Mouse (Mus musculus) forelimb bud, embryonic 11.5 days (tissue): ENCODE data around the gene Pus3.
"Not testable (repeated sequence)": the region's sequence is repeated elsewhere in the genome, so short reads cannot be mapped to it uniquely, and the experiment has no call there.

Source experiments
- DNase-seq: peaks from one replicate; pipeline ENCODE4 v3.0.0-alpha.2; 2012; ENCODE audit warnings: low read depth, low spot score

The Pus3 gene

DNA sequence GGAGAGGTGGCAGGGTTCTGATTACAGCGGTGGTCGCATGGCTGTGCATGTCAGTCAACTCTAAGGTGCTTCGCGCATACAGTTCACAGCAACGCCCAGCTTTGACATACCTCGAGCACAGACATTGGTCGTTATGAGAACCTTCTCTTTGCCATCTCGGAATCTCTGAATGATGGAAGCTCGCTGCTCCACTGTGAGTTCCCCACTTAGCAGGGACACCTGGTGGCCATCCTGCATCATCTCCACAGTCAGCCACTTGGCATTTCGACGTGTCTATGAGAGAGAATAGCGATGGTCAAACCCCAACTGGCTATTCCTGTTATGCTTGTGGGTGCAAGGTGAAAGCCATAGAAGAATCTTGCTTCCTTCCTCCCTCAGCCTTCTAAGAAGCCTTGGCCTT is 12.7 kb upstream of the Pus3 start:
- DNase-seq = no peak

DNA sequence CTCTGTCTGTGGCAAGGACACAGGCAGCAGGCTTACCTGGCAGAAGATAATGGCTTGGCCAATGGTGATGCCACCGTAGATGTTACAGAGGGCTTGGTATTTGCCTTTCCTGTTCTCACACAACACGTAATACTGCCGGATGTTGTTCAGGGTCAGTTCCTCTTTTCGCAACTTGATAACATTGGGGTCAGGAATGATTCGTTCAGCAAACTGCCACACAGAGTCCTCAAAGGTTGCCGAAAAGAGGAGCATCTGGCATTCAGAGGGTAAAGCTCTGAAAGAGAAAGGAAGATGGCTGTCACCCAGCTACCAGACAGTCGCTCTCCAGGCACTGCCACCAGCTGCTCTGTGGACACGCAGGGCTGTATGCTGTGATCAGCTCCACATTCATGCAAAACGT is 11.7 kb upstream of the Pus3 start:
- DNase-seq = no peak

DNA sequence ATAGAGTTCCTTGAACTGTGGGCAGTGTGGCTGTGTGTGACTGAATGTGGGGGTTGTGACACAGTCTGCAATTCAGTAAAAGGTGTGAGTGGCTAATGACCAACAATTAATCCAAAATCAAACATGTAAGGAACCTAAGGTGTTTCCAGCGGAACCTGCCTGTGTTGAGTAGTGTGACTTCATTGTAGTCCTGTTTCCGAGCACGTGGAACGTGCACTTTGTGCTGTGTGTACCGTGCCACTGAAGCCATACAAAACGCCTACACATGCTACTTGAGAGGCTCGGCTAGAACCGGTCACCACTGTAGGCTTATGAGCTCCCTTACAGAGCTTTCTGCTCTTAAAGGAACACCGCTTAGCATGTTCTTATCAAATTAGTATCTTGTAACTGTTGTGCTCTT is 9.9 kb upstream of the Pus3 start:
- no peak for DNase-seq

DNA sequence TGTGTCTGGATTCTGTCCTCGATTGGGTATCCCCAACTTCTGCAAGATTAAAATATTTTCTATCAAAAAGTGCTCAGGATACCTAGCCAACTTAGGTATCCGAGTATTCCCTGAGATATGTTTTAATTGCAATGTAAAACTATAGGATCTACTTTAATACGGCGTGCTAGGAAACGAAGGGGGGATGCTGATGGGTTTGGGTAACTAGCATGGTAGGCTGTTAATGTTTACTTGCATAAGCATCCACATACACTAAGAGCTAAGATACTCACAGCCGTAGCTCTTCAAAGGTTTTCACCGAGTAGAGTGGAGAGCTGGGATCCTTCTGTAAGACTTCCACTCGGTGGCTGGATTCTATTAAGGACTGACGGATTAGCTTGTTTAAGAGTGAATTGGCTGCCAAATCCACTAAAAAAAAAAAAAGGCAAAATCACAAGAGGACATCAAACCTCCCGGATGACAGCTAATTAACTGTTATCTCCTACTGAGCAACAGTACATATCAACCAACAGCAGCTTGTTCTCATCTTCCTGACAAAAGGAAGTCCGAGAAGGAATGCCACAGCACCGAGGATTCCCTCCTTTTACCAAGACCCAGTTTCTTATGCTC is 1.8 kb upstream of the Pus3 start:
- no peak for DNase-seq

DNA sequence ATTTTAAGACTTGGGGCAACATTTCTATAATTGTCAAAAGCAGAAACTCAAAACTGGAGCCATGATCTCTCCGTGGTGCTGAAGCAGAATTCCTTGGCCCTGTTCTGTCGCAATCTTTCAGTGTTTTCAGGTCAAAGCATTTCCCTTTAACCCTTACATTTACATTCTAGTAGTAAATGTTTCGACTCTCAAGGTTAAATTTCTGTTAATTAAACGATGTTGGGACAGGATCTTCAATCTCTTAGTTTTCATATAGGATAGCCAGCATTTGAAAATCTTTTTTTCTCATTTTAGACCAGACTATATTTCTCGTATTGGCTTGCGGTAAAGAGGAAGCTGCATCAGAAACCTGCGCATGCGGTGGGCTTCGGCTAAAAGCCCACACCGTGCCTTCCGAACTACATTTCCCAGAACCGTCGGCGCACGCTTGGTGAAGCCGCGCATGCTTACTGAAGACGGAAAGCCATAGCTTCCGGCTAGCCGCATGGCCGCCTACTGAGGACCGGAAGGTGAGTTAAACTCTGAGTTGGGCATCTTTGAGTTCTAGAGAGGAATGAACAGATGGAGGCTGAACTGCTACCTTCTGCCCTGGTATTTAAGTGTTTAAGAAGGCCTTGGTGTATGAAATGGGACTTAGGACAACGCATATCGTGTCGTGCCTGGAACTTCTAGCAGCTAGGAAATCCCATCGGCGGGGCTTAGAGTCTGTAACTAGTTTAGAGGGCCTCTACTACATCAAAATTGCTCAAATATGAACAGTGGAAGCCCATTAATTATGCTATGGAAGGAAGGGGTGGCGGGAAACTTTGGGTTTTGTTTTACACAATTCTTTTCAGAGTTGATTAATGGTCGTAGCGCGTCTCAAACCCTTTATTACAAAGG is 855 bp downstream of the Pus3 start:
- peak; percentile 96 for DNase-seq

DNA sequence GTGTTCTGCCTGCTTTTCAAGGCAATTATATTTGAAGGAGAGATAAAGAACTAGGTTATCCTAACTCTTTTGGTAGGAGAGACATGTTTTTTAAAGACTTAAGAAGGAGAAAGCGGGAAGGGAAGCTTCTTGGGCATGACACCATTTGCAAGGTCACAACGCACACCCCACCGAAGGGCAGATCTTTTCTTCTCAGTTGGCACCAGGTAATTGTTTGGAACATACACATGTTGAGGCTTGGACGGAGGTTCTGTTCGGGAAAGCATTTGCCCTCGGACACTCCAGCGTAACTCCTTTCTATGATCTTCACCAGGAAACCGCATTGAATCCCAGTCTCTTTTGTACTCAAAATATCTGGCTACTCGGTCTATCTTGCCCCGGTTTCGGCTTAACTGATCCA is 2.7 kb downstream of the Pus3 start:
- DNase-seq = no peak

DNA sequence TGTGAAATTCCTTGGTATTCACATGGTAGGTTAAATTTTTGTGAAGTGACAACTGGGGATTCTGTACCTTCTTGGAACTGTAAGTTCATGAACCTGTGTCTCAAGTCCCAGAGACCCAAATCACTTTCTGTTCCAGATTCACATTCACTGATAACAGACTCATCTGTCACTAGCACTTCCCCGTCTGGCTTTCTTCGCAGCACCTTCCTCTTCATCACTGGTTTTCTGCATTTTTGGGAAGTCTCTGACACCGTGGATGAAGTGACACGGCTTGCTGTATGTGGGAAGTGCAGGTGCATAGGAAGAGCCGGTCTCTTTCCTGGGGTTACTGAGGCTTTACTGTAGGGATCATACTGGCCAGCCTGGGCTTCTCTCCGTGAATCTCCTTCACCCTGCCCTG is 3.2 kb downstream of the Pus3 start:
- no peak for DNase-seq

DNA sequence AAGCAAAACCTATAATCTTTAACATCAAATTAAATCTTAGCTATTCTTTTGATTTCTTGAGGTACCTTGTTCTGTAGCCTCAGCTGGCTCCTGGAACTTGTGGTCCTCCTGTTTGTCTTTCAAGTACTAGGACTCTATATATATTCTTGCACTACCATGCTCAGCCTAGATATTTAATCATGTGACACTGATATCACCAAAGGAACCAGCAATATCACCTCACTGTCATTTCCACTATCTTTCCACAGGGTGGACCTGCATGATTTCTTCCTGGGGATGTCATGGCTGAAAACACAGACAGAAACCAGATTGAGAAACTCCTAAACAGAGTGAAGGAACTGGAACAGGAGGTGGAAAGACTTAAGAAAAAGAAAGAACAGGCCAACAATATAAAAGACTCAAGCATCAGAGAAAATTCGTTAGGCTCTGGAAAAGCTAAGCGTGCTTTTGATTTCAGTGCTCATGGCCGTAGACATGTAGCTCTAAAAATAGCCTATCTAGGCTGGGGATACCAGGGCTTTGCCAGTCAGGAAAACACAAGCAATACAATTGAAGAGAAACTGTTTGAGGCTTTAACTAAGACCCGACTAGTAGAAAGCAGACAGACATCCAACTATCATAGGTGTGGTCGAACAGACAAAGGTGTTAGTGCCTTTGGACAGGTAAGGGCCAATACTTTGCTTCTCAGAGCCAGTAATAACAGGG is 6.3 kb downstream of the Pus3 start:
- DNase-seq = no peak

DNA sequence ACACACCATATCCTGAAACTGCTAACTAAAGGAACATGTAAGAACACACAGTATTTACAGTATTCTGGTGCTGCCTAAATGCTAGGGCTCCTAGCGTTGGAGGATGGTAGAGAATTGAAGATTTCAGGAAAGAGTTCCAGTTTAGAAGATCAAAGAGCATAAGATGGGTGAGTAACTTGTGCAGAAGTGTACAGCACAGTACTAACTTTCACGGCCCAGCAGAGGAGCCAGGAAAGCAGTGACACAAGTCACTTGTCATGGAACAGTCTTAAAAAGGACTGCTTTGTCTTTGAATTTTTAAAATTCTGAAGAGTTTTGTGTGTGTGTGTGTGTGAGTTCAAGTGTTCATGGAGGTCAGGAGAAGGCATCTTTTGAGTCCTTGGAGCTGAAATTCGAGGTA is 9.6 kb downstream of the Pus3 start:
- DNase-seq = no peak

DNA sequence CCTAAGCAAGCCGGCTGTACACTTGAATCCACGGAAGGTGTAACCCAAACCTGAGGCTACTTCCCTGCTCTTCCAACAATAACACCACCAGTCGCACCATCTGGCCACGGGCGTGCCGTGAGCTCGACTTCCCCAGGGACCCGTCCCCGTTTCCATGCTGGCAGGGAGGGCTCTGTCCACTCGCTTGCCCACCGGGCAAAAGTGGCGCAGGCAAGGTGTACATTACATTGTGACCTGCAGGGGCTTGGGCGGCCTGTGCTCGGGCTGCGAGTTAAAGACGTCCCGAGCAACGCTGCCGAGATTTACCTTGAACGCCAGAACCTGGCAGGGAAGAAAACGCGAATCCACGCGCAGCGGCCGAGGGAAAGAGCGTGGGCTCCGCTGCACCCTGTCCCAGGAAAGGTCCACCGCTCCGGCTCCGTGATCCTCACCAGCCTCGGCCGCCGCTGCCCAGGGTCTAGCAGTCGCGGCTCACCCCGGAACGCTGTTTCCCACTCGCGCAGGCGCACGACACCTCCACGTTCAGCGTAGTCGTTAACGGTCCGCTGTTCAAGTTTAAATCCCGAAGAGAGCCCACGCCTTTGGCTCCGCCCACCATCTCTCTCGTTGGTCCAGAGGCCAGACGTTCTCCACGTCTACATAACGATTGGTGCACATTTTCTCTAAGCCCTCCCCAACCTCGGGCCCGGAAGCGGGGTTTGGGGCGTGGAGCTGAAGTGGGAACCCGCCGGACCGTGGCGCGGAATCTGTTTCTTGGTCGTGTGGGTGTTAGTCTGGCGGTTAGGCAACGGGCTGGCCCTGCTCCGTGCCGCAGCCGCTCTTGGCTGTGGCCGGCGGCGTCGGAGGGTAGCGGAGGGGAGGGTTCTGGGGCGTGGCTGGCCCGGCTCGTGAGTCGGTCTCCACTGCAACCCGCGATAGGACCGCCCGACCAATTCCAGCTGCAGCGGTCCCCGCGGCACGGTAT is 11.5 kb downstream of the Pus3 start, which contains the start of the genes Pate2 and Hyls1:
Gene Pate2, plus strand, starts transcription at position 714 of the 964 bp plus-strand sequence.
Gene Hyls1, minus strand, starts transcription at position 828 of the 964 bp plus-strand sequence.
- DNase-seq = peak; percentile 97

DNA sequence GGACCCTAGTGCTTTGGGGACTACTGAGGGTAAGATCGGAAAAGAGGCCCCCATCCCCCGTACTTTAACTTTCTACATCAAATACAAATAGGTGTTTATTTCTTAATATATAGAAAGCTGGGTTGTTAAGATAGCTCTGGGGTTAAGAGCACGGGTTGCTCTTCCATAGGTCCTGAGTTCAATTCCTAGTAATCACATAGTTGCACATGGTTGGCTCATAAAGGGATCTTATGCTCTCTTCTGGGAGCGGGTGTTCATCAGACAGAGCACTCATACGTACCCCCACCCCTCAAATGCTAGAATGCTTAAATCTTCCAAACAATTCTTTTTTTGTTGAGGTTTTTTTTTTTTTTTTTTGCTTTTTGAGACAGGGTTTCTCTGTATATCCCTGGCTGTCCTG is 12.3 kb downstream of the Pus3 start:
- DNase-seq = no peak

DNA sequence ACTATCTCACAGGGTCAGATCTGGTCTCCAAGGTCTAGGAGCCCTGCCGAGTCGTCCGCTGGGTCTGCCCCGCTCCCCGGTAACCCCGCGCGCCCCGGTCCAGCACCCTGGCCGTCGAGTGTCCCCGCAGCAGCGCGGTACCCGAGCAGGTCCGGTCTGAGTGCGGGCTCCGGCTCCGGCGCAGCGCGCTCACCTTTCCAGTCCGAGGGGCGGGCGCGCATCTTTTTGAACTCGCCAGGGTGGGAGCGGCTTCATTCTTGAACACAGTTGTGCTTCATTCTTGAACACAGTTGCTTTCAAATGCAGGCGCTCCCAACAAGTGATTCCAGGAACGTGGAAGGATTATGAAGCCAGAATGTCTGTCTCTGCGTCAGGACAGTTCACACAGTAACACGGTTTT is 16.0 kb downstream of the Pus3 start:
- no peak for DNase-seq

DNA sequence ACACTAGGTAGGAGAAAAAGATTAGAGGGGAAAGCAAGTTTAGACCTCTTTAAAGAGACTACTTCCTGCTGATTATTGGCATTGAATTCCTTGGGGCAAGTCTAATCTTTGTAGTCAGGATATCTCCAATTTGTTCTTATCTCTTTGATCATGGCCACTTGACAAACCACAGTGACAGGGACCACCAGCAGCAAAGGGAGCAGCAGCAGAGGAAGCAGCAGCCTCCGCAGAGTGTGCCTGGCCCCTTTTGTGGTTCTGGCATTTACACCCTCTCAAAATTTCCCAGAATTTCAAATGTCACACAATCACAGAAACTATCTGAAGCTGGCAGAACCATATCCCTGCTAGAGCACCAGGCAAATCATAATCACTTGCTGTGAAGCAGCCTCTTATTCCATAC is 29.3 kb downstream of the Pus3 start:
- no peak for DNase-seq

DNA sequence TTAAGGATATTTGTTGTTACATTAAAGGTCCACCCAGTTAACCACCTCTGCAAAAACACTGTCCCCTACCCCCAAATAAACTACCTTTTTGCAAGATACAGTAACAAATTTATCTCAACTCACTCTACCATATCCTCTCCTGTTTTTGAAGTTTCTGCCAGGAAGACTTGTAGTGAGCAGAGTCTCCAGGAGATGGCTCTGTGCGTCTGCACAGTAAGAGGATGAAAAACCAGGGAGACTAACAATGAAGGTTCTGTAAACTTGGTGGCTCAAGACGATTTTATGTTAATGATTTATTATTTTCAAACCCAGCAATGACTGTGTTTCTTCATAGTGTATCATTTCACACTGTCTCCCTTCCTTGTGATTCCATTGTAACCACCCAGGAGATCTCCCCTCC is 34.5 kb downstream of the Pus3 start:
- DNase-seq = peak; percentile 32

DNA sequence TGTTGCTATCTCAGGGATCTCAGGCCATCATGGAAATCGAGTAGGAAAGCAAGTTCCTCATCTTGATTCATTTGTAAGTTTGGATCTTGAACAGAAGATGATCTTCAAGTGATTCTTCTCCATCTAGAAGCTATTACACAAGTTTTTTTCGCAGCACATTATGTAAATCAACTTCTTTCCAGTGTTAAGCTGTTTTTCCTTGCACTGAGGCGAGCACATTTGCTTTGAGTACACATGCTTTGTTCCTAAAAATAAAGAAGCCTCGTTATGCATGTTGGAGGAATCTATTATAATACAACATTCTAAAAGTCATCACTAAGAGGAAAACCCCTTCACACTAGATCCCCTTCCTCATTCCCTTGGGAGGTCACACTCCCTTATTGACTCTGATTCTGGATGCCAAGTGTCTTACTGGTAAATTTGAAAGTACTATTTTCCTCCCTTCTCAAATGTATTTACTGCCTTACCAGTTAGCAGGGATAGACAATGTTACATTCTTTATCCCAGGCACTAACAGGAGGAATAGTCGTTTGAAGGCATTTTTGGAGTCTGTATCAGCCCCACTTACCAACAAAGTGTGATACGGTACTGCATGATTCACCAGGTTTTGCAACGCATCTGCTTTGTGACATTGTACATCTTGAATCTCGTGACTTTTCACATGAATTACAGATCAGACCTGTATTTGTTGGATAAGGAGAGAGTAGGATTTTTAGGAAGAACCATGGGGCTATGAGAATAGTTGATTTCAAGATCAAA is 49.4 kb downstream of the Pus3 start:
- no peak for DNase-seq

DNA sequence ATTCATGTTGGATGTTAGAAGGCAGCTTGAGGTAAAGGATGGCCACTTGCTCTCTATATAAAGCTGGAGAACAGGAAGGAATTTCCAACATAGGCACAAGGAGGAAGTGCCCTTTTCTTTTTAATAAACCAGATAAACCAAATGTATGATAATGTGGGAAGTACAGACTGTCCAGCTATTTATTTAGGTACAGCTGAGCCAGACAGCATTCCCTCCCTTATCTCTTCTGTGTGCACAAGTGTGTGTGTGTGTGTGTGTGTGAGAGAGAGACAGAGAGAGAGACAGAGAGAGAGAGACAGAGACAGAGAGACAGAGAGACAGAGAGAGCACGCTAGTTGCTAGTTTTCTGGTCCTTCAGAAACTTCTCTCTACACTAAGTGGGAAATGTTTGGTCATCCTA is 53.4 kb downstream of the Pus3 start, which contains the start of gene Pate4:
Gene Pate4, minus strand, starts transcription at position 101 of the 400 bp plus-strand sequence.
- DNase-seq = no peak

DNA sequence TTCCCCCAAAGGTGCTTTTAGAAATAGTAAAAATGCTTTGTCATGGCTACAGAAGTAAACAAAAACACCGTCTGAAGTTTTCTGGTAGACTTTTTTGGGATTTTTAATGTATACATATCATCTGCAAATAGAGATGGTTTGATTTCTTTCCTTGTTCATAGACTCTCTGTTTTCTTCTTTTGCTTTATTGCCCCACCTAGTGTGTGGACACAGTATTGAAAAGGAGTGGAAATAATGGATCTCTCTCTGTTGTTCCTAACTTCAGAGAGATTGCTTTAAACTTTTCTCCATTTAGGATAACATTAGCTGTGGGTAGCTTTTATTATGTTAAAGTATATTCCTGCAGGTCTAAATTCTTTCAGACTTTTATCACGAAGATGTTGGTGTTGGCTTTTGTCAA is 55.6 kb downstream of the Pus3 start:
- DNase-seq = no peak

DNA sequence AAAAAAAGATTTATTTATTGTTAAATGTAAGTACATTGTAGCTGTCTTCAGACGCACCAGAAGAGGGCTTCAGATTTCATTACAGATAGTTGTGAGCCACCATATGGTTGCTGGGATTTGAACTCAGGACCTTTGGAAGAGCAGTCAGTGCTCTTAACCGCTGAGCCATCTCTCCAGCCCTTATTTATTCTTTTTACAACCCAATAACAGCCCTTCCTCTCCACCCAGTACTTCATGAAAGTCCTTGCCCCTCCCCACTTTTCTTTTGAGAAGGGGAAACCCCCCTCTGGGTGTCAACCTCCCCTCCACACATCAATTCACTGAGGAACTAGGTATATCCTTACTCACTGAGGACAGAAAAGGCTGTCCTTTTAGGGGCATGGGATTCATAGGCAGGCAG is 58.4 kb downstream of the Pus3 start:
- not testable (repeated sequence) for DNase-seq
